Mouse (Mus musculus) forebrain, embryonic 16.5 days (tissue): ENCODE measurements around the gene Gpx8. TPM values are rescaled to one million over a fixed set of nuclear protein-coding genes. Genes with fewer than 3 reads are reported as not detected.

Experiments
- microRNA counts: library from miRNA; unstranded; fragments of <30 nt; microRNA quantifications from one replicate; lab custom pipeline; 2016
- microRNA-seq: library from miRNA; unstranded; fragments of <30 nt; microRNA quantifications from one replicate; pipeline ENCODE4, GENCODE M21; 2017
- polyA plus RNA-seq: library from polyadenylated mRNA; unstranded; fragments of >200 nt; fragmentation: Nextera tagmentation; extraction: Ambion mirVana; gene quantifications from 2 replicates; pipeline ENCODE4 v1.2.1, GENCODE M21; 2015

The Gpx8 gene
- polyA plus RNA-seq, 1 experiment from 2014 or later = 39.0 TPM

MicroRNAs encoded within 50 kb of the gene (microRNA counts, 519-probe panel; counts per million panel counts)
- 2,795 counts per million, percentile 72 among the panel's probes with 10 or more counts for microRNA mmu-miR-449a (lab: Ali Mortazavi, UCI)
- microRNA mmu-miR-449b (lab: Ali Mortazavi, UCI) = 795 counts per million, percentile 5 among the panel's probes with 10 or more counts
- microRNA mmu-miR-449c (lab: Ali Mortazavi, UCI) = not detected

Small RNA genes lying within 50 kb of the gene (microRNA-seq; reads per million reads assigned to microRNA genes)
- gene Mir449a = 2,702 reads per million, percentile 85 among the genes with 10 or more reads in this experiment
- 2.7 reads per million, percentile 9 among the genes with 10 or more reads in this experiment for gene Mir449b
- 2.7 reads per million, percentile 9 among the genes with 10 or more reads in this experiment for gene Mir449c

Other genes with a start within 250 kb of the Gpx8 start
- 44.7 and 49.2 TPM in 2 replicates for gene Plpp1, start 245.6 kb downstream of the Gpx8 start, polyA plus RNA-seq
- gene Mtrex, start 119.0 kb downstream of the Gpx8 start, polyA plus RNA-seq = 69.4 and 76.9 TPM in 2 replicates
- gene Dhx29, start 119.0 kb downstream of the Gpx8 start, polyA plus RNA-seq = 25.9 and 28.5 TPM in 2 replicates
- gene Ccno, start 58.6 kb downstream of the Gpx8 start, polyA plus RNA-seq = 0.51 and 1.4 TPM in 2 replicates
- gene Mcidas, start 52.6 kb downstream of the Gpx8 start, polyA plus RNA-seq = 0.20 and 0.66 TPM in 2 replicates
- gene Cdc20b, start 11.3 kb downstream of the Gpx8 start, polyA plus RNA-seq = 0.33 TPM in 1 of 2 replicates, not detected in the other
- 0.29 TPM in 1 of 2 replicates, not detected in the other for gene Gzma, start 54.6 kb upstream of the Gpx8 start, polyA plus RNA-seq
- 0.84 and 1.2 TPM in 2 replicates for gene Esm1, start 163.2 kb upstream of the Gpx8 start, polyA plus RNA-seq
- gene Gzmk, start 179.5 kb upstream of the Gpx8 start, polyA plus RNA-seq = 0.16 TPM in 1 of 2 replicates, not detected in the other
- 0.60 and 0.73 TPM in 2 replicates for gene BC067074, start 246.7 kb upstream of the Gpx8 start, polyA plus RNA-seq